Mouse (Mus musculus): Measurements from ENCODE around the gene Dll1. TPM values are rescaled to one million over a fixed set of nuclear protein-coding genes. Genes with fewer than 3 reads are reported as not detected.

The Dll1 gene
- 7.0 and 7.1 TPM in 2 replicates for polyA plus RNA-seq (2015; fragmentation: Nextera tagmentation; extraction: Ambion mirVana)

GRCm38 (mm10) chr17:15376494-15377181 is at the start of gene Dll1:
Gene Dll1 (minus strand): TSS chr17:15376872.
- ATAC-seq (ENCODE audit: low FRiP score, low read depth) = peak; percentile 1; the same call in 1 of the 2 replicates
- H3K9ac ChIP-seq = peak within 1 kb of the TSS; percentile 75
- peaks cover 40% of the 10 kb centered on the region for H3K4me1 ChIP-seq
- H3K4me3 ChIP-seq = peak within 1 kb of the TSS; percentile 62
- WGBS = under 1% methylated on average over 36 of the region's 36 CpGs
- peak within 1 kb of the TSS; percentile 98 for H3K4me2 ChIP-seq (replicated peaks)
- H3K27ac ChIP-seq = peak within 1 kb of the TSS; percentile 33; the same call in 1 of the 2 replicates
- H3K9me3 ChIP-seq = no peaks in the 10 kb centered on the region
- peaks cover 98% of the 10 kb centered on the region for H3K27me3 ChIP-seq
- no peaks in the 10 kb centered on the region for H3K36me3 ChIP-seq

GRCm38 (mm10) chr17:15425931-15426330 is 49.3 kb upstream of the Dll1 start:
- no peak overlapping the region for H3K4me2 ChIP-seq (replicated peaks)
- H3K36me3 ChIP-seq = peaks cover 84% of the 10 kb centered on the region
- no peak overlapping the region for H3K9ac ChIP-seq
- no peaks in the 10 kb centered on the region for H3K4me1 ChIP-seq
- H3K27me3 ChIP-seq = no peaks in the 10 kb centered on the region
- H3K4me3 ChIP-seq = no peak overlapping the region
- 77% methylated on average over 3 of the region's 3 CpGs for WGBS
- H3K9me3 ChIP-seq = no peaks in the 10 kb centered on the region
- no peak overlapping the region for H3K27ac ChIP-seq
- no peak for ATAC-seq (ENCODE audit: low FRiP score, low read depth)

- Histone ChIP-seq H3K27me3 (no peaks in the 10 kb centered on the region), H3K4me2 (replicated peaks) (no peak overlapping the region), H3K36me3 (peaks cover 94% of the 10 kb centered on the region), H3K9ac (no peak overlapping the region), H3K9me3 (no peaks in the 10 kb centered on the region), H3K27ac (no peak overlapping the region), H3K4me3 (no peak overlapping the region), H3K4me1 (no peaks in the 10 kb centered on the region)
- WGBS = 60% methylated on average over 8 of the region's 8 CpGs
- ATAC-seq (ENCODE audit: low FRiP score, low read depth) = no peak
These were observed 46.6 kb upstream of the Dll1 start for GRCm38 (mm10) chr17:15423080-15423765.

- H3K4me1 ChIP-seq = no peaks in the 10 kb centered on the region
- WGBS = 72% methylated on average over 9 of the region's 9 CpGs
These were observed 46.0 kb upstream of the Dll1 start for GRCm38 (mm10) chr17:15422666-15423065.

GRCm38 (mm10) chr17:15421446-15421845 is 44.8 kb upstream of the Dll1 start:
- ATAC-seq (ENCODE audit: low FRiP score, low read depth) = no peak
- Histone ChIP-seq H3K9me3 (no peaks in the 10 kb centered on the region), H3K4me2 (replicated peaks) (no peak overlapping the region), H3K27ac (no peak overlapping the region), H3K4me3 (no peak overlapping the region), H3K36me3 (peaks cover 96% of the 10 kb centered on the region), H3K9ac (no peak overlapping the region), H3K27me3 (no peaks in the 10 kb centered on the region), H3K4me1 (no peaks in the 10 kb centered on the region)
- WGBS = 96% methylated on average over 6 of the region's 6 CpGs

More at GRCm38 (mm10) chr17:15422666-15423065, 46.0 kb upstream of the Dll1 start:
- peaks cover 94% of the 10 kb centered on the region for H3K36me3 ChIP-seq
- no peak overlapping the region for H3K4me3 ChIP-seq
- no peak overlapping the region for H3K27ac ChIP-seq
- H3K9me3 ChIP-seq = no peaks in the 10 kb centered on the region
- no peak overlapping the region for H3K9ac ChIP-seq
- no peak for ATAC-seq (ENCODE audit: low FRiP score, low read depth)
- no peaks in the 10 kb centered on the region for H3K27me3 ChIP-seq
- no peak overlapping the region for H3K4me2 ChIP-seq (replicated peaks)

GRCm38 (mm10) chr17:15420021-15420603 is 43.4 kb upstream of the Dll1 start:
- ATAC-seq (ENCODE audit: low FRiP score, low read depth) = no peak
- peaks cover 96% of the 10 kb centered on the region for H3K36me3 ChIP-seq
- 83% methylated on average over 8 of the region's 8 CpGs for WGBS

GRCm38 (mm10) chr17:15419534-15419933 is 42.9 kb upstream of the Dll1 start:
- Histone ChIP-seq H3K27me3 (no peaks in the 10 kb centered on the region), H3K9ac (no peak overlapping the region), H3K27ac (no peak overlapping the region), H3K4me2 (replicated peaks) (no peak overlapping the region), H3K4me3 (no peak overlapping the region), H3K4me1 (no peaks in the 10 kb centered on the region), H3K9me3 (no peaks in the 10 kb centered on the region), H3K36me3 (peaks cover 97% of the 10 kb centered on the region)
- WGBS = 82% methylated on average over 8 of the region's 8 CpGs
- no peak for ATAC-seq (ENCODE audit: low FRiP score, low read depth)

More at GRCm38 (mm10) chr17:15420021-15420603, 43.4 kb upstream of the Dll1 start:
- no peak overlapping the region for H3K9ac ChIP-seq
- no peak overlapping the region for H3K4me2 ChIP-seq (replicated peaks)
- H3K4me3 ChIP-seq = no peak overlapping the region
- H3K9me3 ChIP-seq = no peaks in the 10 kb centered on the region
- H3K4me1 ChIP-seq = no peaks in the 10 kb centered on the region
- H3K27me3 ChIP-seq = no peaks in the 10 kb centered on the region
- no peak overlapping the region for H3K27ac ChIP-seq

GRCm38 (mm10) chr17:15416596-15417215 is 40.0 kb upstream of the Dll1 start:
- Histone ChIP-seq H3K4me3 (no peak overlapping the region), H3K27me3 (no peaks in the 10 kb centered on the region), H3K9ac (no peak overlapping the region), H3K9me3 (no peaks in the 10 kb centered on the region), H3K36me3 (peaks cover 94% of the 10 kb centered on the region), H3K4me1 (no peaks in the 10 kb centered on the region), H3K27ac (no peak overlapping the region), H3K4me2 (replicated peaks) (no peak overlapping the region)
- WGBS = 88% methylated on average over 12 of the region's 12 CpGs
- no peak for ATAC-seq (ENCODE audit: low FRiP score, low read depth)

GRCm38 (mm10) chr17:15410861-15411260 is 34.2 kb upstream of the Dll1 start:
- Histone ChIP-seq H3K36me3 (peaks cover 93% of the 10 kb centered on the region), H3K27ac (no peak overlapping the region), H3K9me3 (no peaks in the 10 kb centered on the region), H3K4me1 (no peaks in the 10 kb centered on the region), H3K9ac (no peak overlapping the region), H3K27me3 (no peaks in the 10 kb centered on the region), H3K4me3 (no peak overlapping the region), H3K4me2 (replicated peaks) (no peak overlapping the region)
- ATAC-seq (ENCODE audit: low FRiP score, low read depth) = no peak
- 95% methylated on average over 1 of the region's 1 CpGs for WGBS

GRCm38 (mm10) chr17:15409261-15409660 is 32.6 kb upstream of the Dll1 start:
- Histone ChIP-seq H3K4me2 (replicated peaks) (no peak overlapping the region), H3K27ac (no peak overlapping the region), H3K4me1 (no peaks in the 10 kb centered on the region), H3K9ac (no peak overlapping the region), H3K36me3 (peaks cover 92% of the 10 kb centered on the region), H3K27me3 (no peaks in the 10 kb centered on the region), H3K4me3 (no peak overlapping the region), H3K9me3 (no peaks in the 10 kb centered on the region)
- 90% methylated on average over 10 of the region's 10 CpGs for WGBS
- no peak for ATAC-seq (ENCODE audit: low FRiP score, low read depth)

GRCm38 (mm10) chr17:15406576-15406975 is 29.9 kb upstream of the Dll1 start:
- no peaks in the 10 kb centered on the region for H3K4me1 ChIP-seq
- no peak for ATAC-seq (ENCODE audit: low FRiP score, low read depth)
- no peaks in the 10 kb centered on the region for H3K27me3 ChIP-seq
- H3K27ac ChIP-seq = no peak overlapping the region
- no peak overlapping the region for H3K4me3 ChIP-seq
- 90% methylated on average over 2 of the region's 2 CpGs for WGBS
- no peak overlapping the region for H3K4me2 ChIP-seq (replicated peaks)
- no peaks in the 10 kb centered on the region for H3K9me3 ChIP-seq
- H3K9ac ChIP-seq = no peak overlapping the region
- peaks cover 96% of the 10 kb centered on the region for H3K36me3 ChIP-seq

GRCm38 (mm10) chr17:15401716-15402115 is 25.0 kb upstream of the Dll1 start:
- H3K27ac ChIP-seq = no peak overlapping the region
- no peaks in the 10 kb centered on the region for H3K9me3 ChIP-seq
- H3K4me2 ChIP-seq (replicated peaks) = no peak overlapping the region
- peaks cover 14% of the 10 kb centered on the region for H3K4me1 ChIP-seq
- no peak overlapping the region for H3K4me3 ChIP-seq
- H3K36me3 ChIP-seq = peaks cover 49% of the 10 kb centered on the region
- WGBS = 96% methylated on average over 17 of the region's 17 CpGs
- ATAC-seq (ENCODE audit: low FRiP score, low read depth) = no peak
- no peaks in the 10 kb centered on the region for H3K27me3 ChIP-seq
- no peak overlapping the region for H3K9ac ChIP-seq
